Mouse (Mus musculus) thymus, adult 2 months (tissue): ENCODE results near the gene Ddx4.

Experiments
- CTCF ChIP-seq: fragments of 200-500 bp; IDR thresholded peaks from 2 replicates; pipeline ENCODE4 v1.5.1; 2012; ENCODE audit warnings: mild to moderate bottlenecking, control low read depth, low read length, moderate library complexity, borderline replicate concordance; ENCODE audit not compliant: control insufficient read depth, poor library complexity, insufficient read depth; ENCODE audit errors: extremely low read depth
- POLR2A ChIP-seq: fragments of 200-500 bp; IDR thresholded peaks from 2 replicates; pipeline ENCODE4 v1.6.1; 2012; ENCODE audit warnings: mild to moderate bottlenecking, low read length, control low read depth, moderate library complexity; ENCODE audit not compliant: control insufficient read depth, poor library complexity, insufficient read depth; ENCODE audit errors: extremely low read depth

DNA sequence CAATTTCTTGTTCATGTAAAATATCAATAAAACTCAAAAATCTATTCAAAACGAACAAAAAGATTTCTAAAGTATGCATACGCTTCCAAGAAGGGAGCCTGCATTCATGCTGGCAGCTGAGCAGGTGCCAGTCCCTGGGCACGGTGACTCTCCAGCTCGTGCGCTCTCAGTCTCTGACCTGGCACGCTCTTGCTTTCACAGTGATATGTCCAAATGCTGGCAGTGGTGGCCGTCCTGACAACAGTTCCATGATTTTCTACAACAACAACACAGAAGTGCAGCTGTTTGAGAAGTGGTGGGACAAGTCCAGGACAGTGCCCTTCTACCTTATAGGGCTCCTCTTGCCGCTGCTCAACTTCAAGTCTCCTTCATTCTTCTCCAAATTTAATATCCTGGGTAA is 49.0 kb upstream of the Ddx4 start:
- TF ChIP-seq CTCF (no peak), POLR2A (no peak)
